8 mouse cellular contexts compared by ENCODE assay signal in the genomic region with DNA sequence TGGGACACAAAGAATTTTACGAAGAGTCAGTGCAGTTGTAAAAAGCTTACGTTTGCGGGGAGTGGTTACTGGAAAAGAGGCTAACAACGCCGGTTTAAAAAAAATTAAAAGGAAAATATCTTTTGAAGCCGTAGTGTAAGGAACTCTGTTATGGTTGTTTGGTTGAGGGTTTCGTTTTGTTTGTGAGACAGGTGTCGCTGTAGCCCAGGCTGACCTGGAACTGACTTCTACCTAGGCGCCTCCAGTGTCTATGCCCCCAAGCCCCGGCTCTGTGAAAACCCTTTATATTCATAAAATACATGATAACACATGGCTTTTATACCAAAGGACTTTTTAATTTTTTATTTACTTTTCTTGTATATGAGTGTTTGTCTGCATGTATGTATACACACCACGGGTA. TPM values are rescaled to one million over a fixed set of nuclear protein-coding genes. Genes with fewer than 3 reads are reported as not detected.
DNase-seq lines count a peak whose midpoint lies in the region; ATAC-seq and TF ChIP-seq lines count a peak whose summit lies in the region.

No protein-coding gene starts in this region.

- peak overlapping the region; percentile 83 for H3K4me3 ChIP-seq in ES-Bruce4 (ENCODE audit: low read depth, low read length)
- peak overlapping the region; percentile 77 for H3K4me3 ChIP-seq in midbrain, embryonic 10.5 days

- no peaks in the 10 kb centered on the region for H3K9me3 ChIP-seq in ES-Bruce4 (replicated peaks; ENCODE audit: control insufficient read depth, insufficient read depth, low read length, poor library complexity, severe bottlenecking)
- no peaks in the 10 kb centered on the region for H3K9me3 ChIP-seq in midbrain, embryonic 10.5 days (replicated peaks)

- ATAC-seq in erythroid progenitor cell, adult 5-6 weeks (replicated peaks; ENCODE audit: low FRiP score, poor library complexity, severe bottlenecking), result peak; percentile 73

- peaks cover 17% of the 10 kb centered on the region for H3K36me3 ChIP-seq in ES-Bruce4 (ENCODE audit: control insufficient read depth, insufficient read depth, low read length, poor library complexity, severe bottlenecking)
- peaks cover 25% of the 10 kb centered on the region for H3K36me3 ChIP-seq in midbrain, embryonic 10.5 days

- peak; percentile 9 for TF ChIP-seq CTCF in ES-Bruce4 (IDR thresholded peaks at IDR 0.05; ENCODE audit: low read depth, low read length)

- TF ChIP-seq POLR2A in ES-Bruce4 (IDR thresholded peaks at IDR 0.05; ENCODE audit: insufficient read depth, low read length), result no peak

- TF ChIP-seq EP300 in ES-Bruce4 (IDR thresholded peaks at IDR 0.05; ENCODE audit: insufficient read depth, low read depth, low read length), result no peak

- H3K27me3 ChIP-seq in ES-Bruce4 (ENCODE audit: control insufficient read depth, insufficient read depth, low read length, poor library complexity, severe bottlenecking), result no peaks in the 10 kb centered on the region
- peaks cover 9% of the 10 kb centered on the region for H3K27me3 ChIP-seq in midbrain, embryonic 10.5 days (ENCODE audit: low read depth, poor library complexity, severe bottlenecking)

- peak; percentile 26 for DNase-seq in adrenal gland, postnatal 10 days
- no peak for DNase-seq in adrenal gland, postnatal 25 days
- peak; percentile 37 for DNase-seq in kidney, postnatal 10 days
- DNase-seq in midbrain, embryonic 10.5 days (ENCODE audit: low spot score), result no peak
- DNase-seq in thymus, postnatal 25 days, result peak; percentile 51
- no peak for DNase-seq in gastrocnemius, adult 8-10 months (ENCODE audit: low spot score in 2 of 2)

- WGBS in midbrain, embryonic 10.5 days, result 8% methylated on average over 11 of the region's 11 CpGs

- no peak overlapping the region for H3K27ac ChIP-seq in ES-Bruce4 (ENCODE audit: insufficient read depth, low read length)
- peak overlapping the region; percentile 88 for H3K27ac ChIP-seq in midbrain, embryonic 10.5 days (replicated peaks)

- H3K9ac ChIP-seq in ES-Bruce4 (ENCODE audit: low read depth, poor library complexity, severe bottlenecking), result peak overlapping the region; percentile 76

- no peaks in the 10 kb centered on the region for H3K4me1 ChIP-seq in ES-Bruce4 (ENCODE audit: control insufficient read depth, insufficient read depth, low read length)
- H3K4me1 ChIP-seq in midbrain, embryonic 10.5 days, result peaks cover 24% of the 10 kb centered on the region

RNA-seq across cellular contexts. Expression of a gene that starts 0.5 kb away (rescaled TPM):
- total RNA-seq in adrenal gland, postnatal 10 days (2021), result 1 to 10 TPM; 5.1 to 6.6 TPM
- total RNA-seq in adrenal gland, postnatal 25 days (2021), result 3.9 and 4.9 TPM in 2 replicates
- polyA plus RNA-seq in ES-Bruce4 (2011; ENCODE audit: insufficient read depth, insufficient read length, low read depth, missing spikeins), result 96.8 and 99.6 TPM in 2 replicates
- total RNA-seq in erythroid progenitor cell, adult 5-6 weeks (2015; ENCODE audit: low replicate concordance), result 190 and 216 TPM in 2 replicates
- 59.8 and 74.3 TPM in 2 replicates for total RNA-seq in erythroid progenitor cell, adult 5-6 weeks (2017; ENCODE audit: low replicate concordance)
- 54.2 and 61.5 TPM in 2 replicates for polyA plus RNA-seq in midbrain, embryonic 10.5 days (2016; fragmentation: Nextera tagmentation; extraction: Ambion mirVana)
- total RNA-seq in gastrocnemius, adult 8-10 months (2022), result 1 to 10 TPM; 3.6 to 9.1 (median 6.4) TPM

RNA-seq across cellular contexts. Expression of a gene that starts 7.1 kb away (rescaled TPM):
- 10 to 100 TPM; 16.7 to 32.8 TPM for total RNA-seq in adrenal gland, postnatal 10 days (2021)
- 13.8 and 15.2 TPM in 2 replicates for total RNA-seq in adrenal gland, postnatal 25 days (2021)
- polyA plus RNA-seq in ES-Bruce4 (2011; ENCODE audit: insufficient read depth, insufficient read length, low read depth, missing spikeins), result 8.9 and 9.8 TPM in 2 replicates
- 8.0 and 9.0 TPM in 2 replicates for total RNA-seq in erythroid progenitor cell, adult 5-6 weeks (2015; ENCODE audit: low replicate concordance)
- total RNA-seq in erythroid progenitor cell, adult 5-6 weeks (2017; ENCODE audit: low replicate concordance), result 17.3 and 26.2 TPM in 2 replicates
- polyA plus RNA-seq in midbrain, embryonic 10.5 days (2016; fragmentation: Nextera tagmentation; extraction: Ambion mirVana), result 5.7 and 6.8 TPM in 2 replicates
- total RNA-seq in gastrocnemius, adult 8-10 months (2022), result 100 to 1,000 TPM; 167 to 191 (median 183) TPM

Comparison
In these comparisons a context has a peak if more than half of its experiments do, and no peak if none do; other contexts are left out.
1. DNase-seq: peak in adrenal gland, postnatal 10 days (single experiment), kidney, postnatal 10 days (single experiment) and thymus, postnatal 25 days (single experiment); none in adrenal gland, postnatal 25 days (single experiment), midbrain, embryonic 10.5 days (single experiment) and gastrocnemius, adult 8-10 months (0 of 2).
2. RNA of a gene that starts 0.5 kb away (total RNA-seq): 59.8 to 216 TPM in erythroid progenitor cell, adult 5-6 weeks; 3.6 to 9.1 TPM in gastrocnemius, adult 8-10 months, 5.1 to 6.6 TPM in adrenal gland, postnatal 10 days and 3.9 to 4.9 TPM in adrenal gland, postnatal 25 days; every median in the first group is over 4 times any median in the second.
3. RNA of a gene that starts 7.1 kb away (total RNA-seq): 167 to 191 TPM in gastrocnemius, adult 8-10 months; 16.7 to 32.8 TPM in adrenal gland, postnatal 10 days, 8.0 to 26.2 TPM in erythroid progenitor cell, adult 5-6 weeks and 13.8 to 15.2 TPM in adrenal gland, postnatal 25 days; every median in the first group is over 4 times any median in the second.